Mouse (Mus musculus) kidney, postnatal 0 days (tissue): Measurements from ENCODE around the gene Cdc37l1. TPM values are rescaled to one million over a fixed set of nuclear protein-coding genes. Genes with fewer than 3 reads are reported as not detected.

Experiments used
- ATAC-seq: fragments of 200-750 bp; cut with Nextera tagmentation; replicated peaks from 2 replicates; pipeline ENCODE4 v1.8.0; 2017; ENCODE audit warnings: low read depth, moderate number of reproducible peaks, moderate TSS enrichment, moderate library complexity; ENCODE audit not compliant: low FRiP score
- DNase-seq: peaks from one replicate; pipeline ENCODE4 v3.0.0-alpha.2; 2016; ENCODE audit warnings: low spot score
- H3K27ac ChIP-seq: fragments of 300-500 bp; sonication (generic); 2 replicates; pipeline ENCODE4 v1.5.1; 2014; ENCODE audit warnings: mild to moderate bottlenecking
- H3K27me3 ChIP-seq: fragments of 300-500 bp; sonication (generic); 2 replicates; pipeline ENCODE4 v1.6.1; 2014; ENCODE audit warnings: low read length, mixed read lengths; ENCODE audit not compliant: insufficient read depth
- H3K36me3 ChIP-seq: fragments of 300-500 bp; sonication (generic); 2 replicates; pipeline ENCODE4 v1.6.1; 2014; ENCODE audit warnings: low read length, mixed read lengths; ENCODE audit not compliant: insufficient read depth
- H3K4me1 ChIP-seq: fragments of 300-500 bp; sonication (generic); replicated peaks from 2 replicates; pipeline ENCODE4 v1.6.1; 2014; ENCODE audit warnings: antibody characterized with exemption, low read length, mixed read lengths; ENCODE audit not compliant: insufficient read depth
- H3K4me2 ChIP-seq: fragments of 300-500 bp; sonication (generic); 2 replicates; pipeline ENCODE4 v1.6.1; 2014; ENCODE audit warnings: mild to moderate bottlenecking, low read length, moderate library complexity, mixed read lengths
- H3K4me3 ChIP-seq: fragments of 300-500 bp; sonication (generic); replicated peaks from 2 replicates; pipeline ENCODE4 v1.5.1; 2014; ENCODE audit warnings: low read depth, low read length
- H3K9ac ChIP-seq: fragments of 300-500 bp; sonication (generic); 2 replicates; pipeline ENCODE4 v1.6.1; 2014; ENCODE audit warnings: low read depth, low read length
- H3K9me3 ChIP-seq: fragments of 300-500 bp; sonication (generic); replicated peaks from 2 replicates; pipeline ENCODE4 v1.6.1; 2016; ENCODE audit warnings: low read length, inconsistent platforms, mixed read lengths
- CTCF ChIP-seq: IDR thresholded peaks from 2 replicates; pipeline ENCODE4 v1.5.1; 2016; ENCODE audit warnings: antibody characterized with exemption, low read depth, mild to moderate bottlenecking, moderate library complexity
- WGBS: fragments of 180-500 bp; shearing (Covaris S2); extraction: QIAGEN DNeasy Blood & Tissue Kit; methylation state at CpG from one replicate; pipeline ENCODE4 v1.1.7; 2014; 5-methylcytosine and 5-hydroxymethylcytosine counted together
- polyA plus RNA-seq: library from polyadenylated mRNA; unstranded; fragments of >200 nt; fragmentation: Nextera tagmentation; extraction: Ambion mirVana; gene quantifications from 2 replicates; pipeline ENCODE4 v1.2.1, GENCODE M21; 2015

The Cdc37l1 gene
- polyA plus RNA-seq, 1 experiment from 2014 or later = 28.2 TPM

GRCm38 (mm10) chr19:29042143-29042542 is 52.0 kb downstream of the Cdc37l1 start:
- 65% methylated on average over 6 of the region's 6 CpGs for whole genome bisulfite sequencing
- Histone ChIP-seq H3K9ac (no peak overlapping the region), H3K4me2 (no peak overlapping the region), H3K36me3 (0 out of 2 replicates have a peak, but pooled peaks cover 4% of the 10 kb centered on the region), H3K9me3 (no peaks in the 10 kb centered on the region), H3K4me3 (no peak overlapping the region), H3K4me1 (peaks cover 3% of the 10 kb centered on the region; the same call in 1 of the 2 replicates), H3K27me3 (no peaks in the 10 kb centered on the region), H3K27ac (no peak overlapping the region)
- ATAC-seq (no peak), DNase-seq (no peak)
- no peak for TF ChIP-seq CTCF

GRCm38 (mm10) chr19:29042647-29043046 is 52.5 kb downstream of the Cdc37l1 start:
- 78% methylated on average over 9 of the region's 9 CpGs for WGBS
- H3K4me3 ChIP-seq = no peak overlapping the region
- no peaks in the 10 kb centered on the region for H3K27me3 ChIP-seq
- H3K4me1 ChIP-seq = peaks cover 3% of the 10 kb centered on the region; the same call in 1 of the 2 replicates
- ATAC-seq (no peak), DNase-seq (no peak)
- no peak overlapping the region for H3K4me2 ChIP-seq
- no peaks in the 10 kb centered on the region for H3K36me3 ChIP-seq
- TF ChIP-seq CTCF = no peak
- H3K9ac ChIP-seq = no peak overlapping the region
- H3K9me3 ChIP-seq = no peaks in the 10 kb centered on the region
- H3K27ac ChIP-seq = no peak overlapping the region

- no peak overlapping the region for H3K9ac ChIP-seq
- TF ChIP-seq CTCF = no peak
- H3K27ac ChIP-seq = no peak overlapping the region
- H3K4me1 ChIP-seq = peaks cover 3% of the 10 kb centered on the region; the same call in 1 of the 2 replicates
- 63% methylated on average over 9 of the region's 9 CpGs for WGBS
- H3K4me2 ChIP-seq = no peak overlapping the region
- H3K36me3 ChIP-seq = no peaks in the 10 kb centered on the region
- ATAC-seq (no peak), DNase-seq (peak; percentile 34)
- H3K4me3 ChIP-seq = no peak overlapping the region
- no peaks in the 10 kb centered on the region for H3K9me3 ChIP-seq
- no peaks in the 10 kb centered on the region for H3K27me3 ChIP-seq
Measured at GRCm38 (mm10) chr19:29044353-29044768, 54.2 kb downstream of the Cdc37l1 start.

GRCm38 (mm10) chr19:29045369-29045768 is 55.2 kb downstream of the Cdc37l1 start:
- H3K27me3 ChIP-seq = no peaks in the 10 kb centered on the region
- no peak overlapping the region for H3K9ac ChIP-seq
- DNase-seq = no peak
- no peaks in the 10 kb centered on the region for H3K36me3 ChIP-seq
- no peak overlapping the region for H3K27ac ChIP-seq
- no peaks in the 10 kb centered on the region for H3K9me3 ChIP-seq
- ATAC-seq = no peak
- peak overlapping the region; percentile 86; the same call in 1 of the 2 replicates for H3K4me2 ChIP-seq
- H3K4me3 ChIP-seq = no peak overlapping the region
- 39% methylated on average over 4 of the region's 4 CpGs for WGBS
- H3K4me1 ChIP-seq = peaks cover 3% of the 10 kb centered on the region; the same call in 1 of the 2 replicates
- TF ChIP-seq CTCF = no peak

GRCm38 (mm10) chr19:29045956-29046650 is 56.0 kb downstream of the Cdc37l1 start:
- no peak for TF ChIP-seq CTCF
- Histone ChIP-seq H3K9me3 (no peaks in the 10 kb centered on the region), H3K4me2 (peak overlapping the region; percentile 86), H3K36me3 (no peaks in the 10 kb centered on the region), H3K4me1 (peaks cover 3% of the 10 kb centered on the region; the same call in 1 of the 2 replicates), H3K27me3 (no peaks in the 10 kb centered on the region), H3K4me3 (peak overlapping the region; percentile 95), H3K27ac (peak overlapping the region; percentile 96), H3K9ac (peak overlapping the region; percentile 96; the same call in 1 of the 2 replicates)
- peak; percentile 73 for DNase-seq
- 16% methylated on average over 15 of the region's 15 CpGs for WGBS
- ATAC-seq = no peak; the same call in 1 of the 2 replicates

- Histone ChIP-seq H3K27ac (peak overlapping the region; percentile 96), H3K27me3 (no peaks in the 10 kb centered on the region), H3K9ac (peak overlapping the region; percentile 96), H3K4me3 (peak overlapping the region; percentile 95), H3K4me2 (peak overlapping the region; percentile 86), H3K36me3 (no peaks in the 10 kb centered on the region), H3K4me1 (peaks cover 3% of the 10 kb centered on the region; the same call in 1 of the 2 replicates), H3K9me3 (no peaks in the 10 kb centered on the region)
- DNase-seq = no peak
- no peak for TF ChIP-seq CTCF
- WGBS = 22% methylated on average over 4 of the region's 4 CpGs
- ATAC-seq = no peak
Measured at GRCm38 (mm10) chr19:29046961-29047333, 56.8 kb downstream of the Cdc37l1 start.
